Mouse (Mus musculus) liver, embryonic 11.5 days (tissue): ENCODE results near the gene Ppm1d. TPM values are rescaled to one million over a fixed set of nuclear protein-coding genes. Genes with fewer than 3 reads are reported as not detected.

Source experiments
- polyA plus RNA-seq: library from polyadenylated mRNA; unstranded; fragments of >200 nt; fragmentation: Nextera tagmentation; extraction: Ambion mirVana; gene quantifications from 2 replicates; pipeline ENCODE4 v1.2.1, GENCODE M21; 2014

Gene Ppm1d
- polyA plus RNA-seq, 1 experiment from 2014 or later, result 19.6 TPM

Other genes starting within 250 kb of the Ppm1d start
- 7.9 and 10.9 TPM in 2 replicates for gene Usp32, start 171.1 kb upstream of the Ppm1d start, polyA plus RNA-seq
- gene 1700125H20Rik, start 140.8 kb upstream of the Ppm1d start, polyA plus RNA-seq, result 0.26 TPM in 1 of 2 replicates, not detected in the other
- 37.1 and 38.6 TPM in 2 replicates for gene Appbp2, start 76.1 kb upstream of the Ppm1d start, polyA plus RNA-seq
- gene Bcas3, start 41.9 kb downstream of the Ppm1d start, polyA plus RNA-seq, result 24.8 and 25.8 TPM in 2 replicates